Mouse (Mus musculus) neural tube, embryonic 14.5 days (tissue): ENCODE data around the gene Zfand3. TPM values are rescaled to one million over a fixed set of nuclear protein-coding genes. Genes with fewer than 3 reads are reported as not detected.

Experiments used
- ATAC-seq: fragments of 200-750 bp; cut with Nextera tagmentation; 2 replicates; pipeline ENCODE4 v1.8.0; 2017; ENCODE audit warnings: low read depth, mild to moderate bottlenecking, moderate TSS enrichment, moderate library complexity
- H3K27ac ChIP-seq: fragments of 300-500 bp; sonication (generic); 2 replicates; pipeline ENCODE4 v1.5.1; 2014; ENCODE audit warnings: low read depth, mild to moderate bottlenecking, control low read depth, low read length, moderate library complexity, mixed read lengths
- H3K27me3 ChIP-seq: fragments of 300-500 bp; sonication (generic); 2 replicates; pipeline ENCODE4 v1.6.1; 2014; ENCODE audit warnings: low read length; ENCODE audit not compliant: control insufficient read depth, insufficient read depth
- H3K36me3 ChIP-seq: fragments of 300-500 bp; sonication (generic); 2 replicates; pipeline ENCODE4 v1.6.1; 2014; ENCODE audit warnings: low read length, mixed read lengths; ENCODE audit not compliant: control insufficient read depth, insufficient read depth
- H3K4me1 ChIP-seq: fragments of 300-500 bp; sonication (generic); 2 replicates; pipeline ENCODE4 v1.6.1; 2014; ENCODE audit warnings: low read length; ENCODE audit not compliant: control insufficient read depth, insufficient read depth
- H3K4me2 ChIP-seq: fragments of 300-500 bp; sonication (generic); 2 replicates; pipeline ENCODE4 v1.6.1; 2014; ENCODE audit warnings: mild to moderate bottlenecking, low read depth, low read length, control low read depth
- H3K4me3 ChIP-seq: fragments of 300-500 bp; sonication (generic); 2 replicates; pipeline ENCODE4 v1.5.1; 2014; ENCODE audit warnings: low read depth, low read length, control low read depth, mixed read lengths
- H3K9ac ChIP-seq: fragments of 300-500 bp; sonication (generic); replicated peaks from 2 replicates; pipeline ENCODE4 v1.6.1; 2014; ENCODE audit warnings: low read depth, mild to moderate bottlenecking, control low read depth, low read length, mixed read lengths
- H3K9me3 ChIP-seq: fragments of 300-500 bp; sonication (generic); 2 replicates; pipeline ENCODE4 v1.6.1; 2016; ENCODE audit warnings: low read length; ENCODE audit not compliant: control insufficient read depth
- WGBS: fragments of 180-500 bp; shearing (Covaris S2); extraction: QIAGEN DNeasy Blood & Tissue Kit; methylation state at CpG from one replicate; pipeline ENCODE4 v1.1.7; 2014; 5-methylcytosine and 5-hydroxymethylcytosine counted together
- polyA plus RNA-seq: library from polyadenylated mRNA; unstranded; fragments of >200 nt; fragmentation: Nextera tagmentation; extraction: Ambion mirVana; gene quantifications from 2 replicates; pipeline ENCODE4 v1.2.1, GENCODE M21; 2014

The Zfand3 gene
- polyA plus RNA-seq, 1 experiment from 2014 or later, result 37.5 TPM

- H3K27ac ChIP-seq, result no peak overlapping the region
- H3K4me3 ChIP-seq, result no peak overlapping the region
- no peaks in the 10 kb centered on the region for H3K4me1 ChIP-seq
- H3K27me3 ChIP-seq, result no peaks in the 10 kb centered on the region
- H3K9ac ChIP-seq, result no peak overlapping the region
- H3K4me2 ChIP-seq, result no peak overlapping the region
- 69% methylated on average over 8 of the region's 8 CpGs for WGBS
- no peaks in the 10 kb centered on the region for H3K9me3 ChIP-seq
- ATAC-seq, result no peak
- no peaks in the 10 kb centered on the region for H3K36me3 ChIP-seq
These were observed 11.0 kb upstream of the Zfand3 start for GRCm38 (mm10) chr17:29993488-29993887.

- Histone ChIP-seq H3K4me1 (no peaks in the 10 kb centered on the region), H3K4me2 (no peak overlapping the region), H3K27ac (no peak overlapping the region), H3K4me3 (no peak overlapping the region), H3K9me3 (no peaks in the 10 kb centered on the region), H3K27me3 (no peaks in the 10 kb centered on the region), H3K9ac (no peak overlapping the region), H3K36me3 (no peaks in the 10 kb centered on the region)
- WGBS, result 84% methylated on average over 3 of the region's 3 CpGs
- ATAC-seq, result no peak
These were observed 10.5 kb upstream of the Zfand3 start for GRCm38 (mm10) chr17:29994011-29994410.

- no peaks in the 10 kb centered on the region for H3K9me3 ChIP-seq
- ATAC-seq, result no peak
- no peak overlapping the region for H3K4me3 ChIP-seq
- no peaks in the 10 kb centered on the region for H3K27me3 ChIP-seq
- 89% methylated on average over 4 of the region's 4 CpGs for WGBS
- H3K27ac ChIP-seq, result no peak overlapping the region
- no peak overlapping the region for H3K9ac ChIP-seq
- H3K36me3 ChIP-seq, result no peaks in the 10 kb centered on the region
- H3K4me1 ChIP-seq, result no peaks in the 10 kb centered on the region
- no peak overlapping the region for H3K4me2 ChIP-seq
These were observed 10.1 kb upstream of the Zfand3 start for GRCm38 (mm10) chr17:29994459-29994858.

GRCm38 (mm10) chr17:29995986-29996385 lies 8.5 kb upstream of the Zfand3 start:
- Histone ChIP-seq H3K4me2 (no peak overlapping the region), H3K9ac (no peak overlapping the region), H3K4me1 (no peaks in the 10 kb centered on the region), H3K27ac (no peak overlapping the region), H3K27me3 (no peaks in the 10 kb centered on the region), H3K9me3 (no peaks in the 10 kb centered on the region), H3K4me3 (no peak overlapping the region), H3K36me3 (no peaks in the 10 kb centered on the region)
- WGBS, result 97% methylated on average over 5 of the region's 5 CpGs
- no peak for ATAC-seq

GRCm38 (mm10) chr17:29997726-29998125 lies 6.8 kb upstream of the Zfand3 start:
- no peaks in the 10 kb centered on the region for H3K4me1 ChIP-seq
- H3K9ac ChIP-seq, result no peak overlapping the region
- no peak overlapping the region for H3K4me3 ChIP-seq
- no peaks in the 10 kb centered on the region for H3K27me3 ChIP-seq
- no peaks in the 10 kb centered on the region for H3K36me3 ChIP-seq
- 83% methylated on average over 7 of the region's 7 CpGs for WGBS
- H3K4me2 ChIP-seq, result no peak overlapping the region
- no peak overlapping the region for H3K27ac ChIP-seq
- no peak for ATAC-seq
- H3K9me3 ChIP-seq, result no peaks in the 10 kb centered on the region

- Histone ChIP-seq H3K9me3 (no peaks in the 10 kb centered on the region), H3K27me3 (no peaks in the 10 kb centered on the region), H3K4me2 (no peak overlapping the region), H3K4me1 (no peaks in the 10 kb centered on the region), H3K36me3 (no peaks in the 10 kb centered on the region), H3K27ac (no peak overlapping the region), H3K4me3 (no peak overlapping the region), H3K9ac (no peak overlapping the region)
- no peak for ATAC-seq
- whole genome bisulfite sequencing, result 77% methylated on average over 24 of the region's 24 CpGs
These were observed 5.8 kb upstream of the Zfand3 start for GRCm38 (mm10) chr17:29998566-29999295.

GRCm38 (mm10) chr17:30005103-30005443 lies 540 bp downstream of the Zfand3 start:
- peak overlapping the region; percentile 91 for H3K4me3 ChIP-seq
- H3K36me3 ChIP-seq, result no peaks in the 10 kb centered on the region
- H3K4me1 ChIP-seq, result peaks cover 32% of the 10 kb centered on the region
- no peaks in the 10 kb centered on the region for H3K9me3 ChIP-seq
- WGBS, result 0% methylated on average over 14 of the region's 47 CpGs
- peak overlapping the region; percentile 79 for H3K4me2 ChIP-seq
- peak overlapping the region; percentile 98 for H3K9ac ChIP-seq
- no peak; the same call in none of the 2 replicates for ATAC-seq
- H3K27ac ChIP-seq, result peak overlapping the region; percentile 98
- no peaks in the 10 kb centered on the region for H3K27me3 ChIP-seq

- H3K4me1 ChIP-seq, result peaks cover 35% of the 10 kb centered on the region
- peak; percentile 32 for ATAC-seq
- H3K27ac ChIP-seq, result peak overlapping the region; percentile 98
- WGBS, result 0% methylated on average over 14 of the region's 19 CpGs
- peak overlapping the region; percentile 98 for H3K9ac ChIP-seq
- no peaks in the 10 kb centered on the region for H3K36me3 ChIP-seq
- H3K27me3 ChIP-seq, result no peaks in the 10 kb centered on the region
- H3K4me3 ChIP-seq, result peak overlapping the region; percentile 91
- no peaks in the 10 kb centered on the region for H3K9me3 ChIP-seq
- H3K4me2 ChIP-seq, result peak overlapping the region; percentile 79
These were observed 963 bp downstream of the Zfand3 start for GRCm38 (mm10) chr17:30005451-30005941.

GRCm38 (mm10) chr17:30006877-30007276 lies 2.3 kb downstream of the Zfand3 start:
- Histone ChIP-seq H3K4me2 (peak overlapping the region; percentile 79), H3K4me3 (no peak overlapping the region), H3K36me3 (no peaks in the 10 kb centered on the region), H3K4me1 (peaks cover 35% of the 10 kb centered on the region), H3K27me3 (no peaks in the 10 kb centered on the region), H3K9me3 (no peaks in the 10 kb centered on the region), H3K27ac (no peak overlapping the region), H3K9ac (no peak overlapping the region)
- WGBS, result 82% methylated on average over 2 of the region's 2 CpGs
- no peak for ATAC-seq
